12 mouse cellular contexts compared by ENCODE assay signal in genomic region chr7:75585409-75585808, GRCm38 (mm10).
A peak's percentile ranks its signal among the peaks of the same experiment; 100 is the strongest.
DNase-seq lines count a peak whose midpoint lies in the region; ATAC-seq and TF ChIP-seq lines count a peak whose summit lies in the region.
"Had no signal": no experiment of that assay in that cellular context is flagged by ENCODE, and none has a peak within 500 bp of the region (broad histone marks: within the 10 kb centered on the region; RNA-seq: fewer than 3 reads in every experiment).

No protein-coding gene starts in this region.

- peaks cover 51% of the 10 kb centered on the region for H3K4me1 ChIP-seq in heart, embryonic 15.5 days (replicated peaks)
- peaks cover 19% of the 10 kb centered on the region; the same call in 1 of the 2 replicates for H3K4me1 ChIP-seq in lung, postnatal 0 days (ENCODE audit: insufficient read depth, low read depth, low read length)
- H3K4me1 ChIP-seq in lung, adult 2 months (ENCODE audit: control insufficient read depth, insufficient read depth, low read length): peaks cover 18% of the 10 kb centered on the region
- 0 out of 2 replicates have a peak, but pooled peaks cover 2% of the 10 kb centered on the region for H3K4me1 ChIP-seq in limb, embryonic 15.5 days
- peaks cover 2% of the 10 kb centered on the region; the same call in 1 of the 2 replicates for H3K4me1 ChIP-seq in stomach, postnatal 0 days (replicated peaks; ENCODE audit: control insufficient read depth, insufficient read depth)
- H3K4me1 ChIP-seq: neural tube, embryonic 13.5 days had no signal

- WGBS in heart, embryonic 15.5 days: 82% methylated on average over 6 of the region's 6 CpGs
- 53% methylated on average over 6 of the region's 6 CpGs for WGBS in lung, postnatal 0 days
- 70% methylated on average over 6 of the region's 6 CpGs for WGBS in lung, adult 2 months
- 61% methylated on average over 6 of the region's 6 CpGs for WGBS in limb, embryonic 15.5 days
- 53% methylated on average over 6 of the region's 6 CpGs for WGBS in stomach, postnatal 0 days

- no peak for TF ChIP-seq CTCF in lung, postnatal 0 days (IDR thresholded peaks at IDR 0.05)
- no peak for TF ChIP-seq CTCF in lung, adult 2 months (IDR thresholded peaks at IDR 0.05; ENCODE audit: insufficient read depth, low read length)
- no peak for TF ChIP-seq CTCF in stomach, postnatal 0 days (IDR thresholded peaks at IDR 0.05; ENCODE audit: low read depth)

- H3K9ac ChIP-seq in heart, embryonic 15.5 days: no peak overlapping the region
- no peak overlapping the region for H3K9ac ChIP-seq in lung, postnatal 0 days (replicated peaks; ENCODE audit: low read depth)
- H3K9ac ChIP-seq in limb, embryonic 15.5 days: no peak overlapping the region
- H3K9ac ChIP-seq in stomach, postnatal 0 days (ENCODE audit: low read length): no peak overlapping the region
- H3K9ac ChIP-seq: limb, embryonic 12.5 days; neural tube, embryonic 13.5 days had no signal

- peaks cover 17% of the 10 kb centered on the region; the same call in 1 of the 2 replicates for H3K36me3 ChIP-seq in heart, embryonic 15.5 days
- H3K36me3 ChIP-seq in lung, postnatal 0 days (ENCODE audit: insufficient read depth, low read length): peaks cover 2% of the 10 kb centered on the region; the same call in 1 of the 2 replicates
- H3K36me3 ChIP-seq in limb, embryonic 15.5 days: 0 out of 2 replicates have a peak, but pooled peaks cover 5% of the 10 kb centered on the region
- H3K36me3 ChIP-seq in stomach, postnatal 0 days (ENCODE audit: control insufficient read depth, insufficient read depth, low read length): 0 out of 2 replicates have a peak, but pooled peaks cover 6% of the 10 kb centered on the region

- H3K4me3 ChIP-seq in heart, embryonic 15.5 days: no peak overlapping the region
- no peak overlapping the region for H3K4me3 ChIP-seq in lung, postnatal 0 days (ENCODE audit: low read depth, low read length)
- H3K4me3 ChIP-seq in lung, adult 2 months (replicated peaks; ENCODE audit: extremely low read depth, low read depth, low read length): no peak overlapping the region
- H3K4me3 ChIP-seq in limb, embryonic 15.5 days: no peak overlapping the region
- H3K4me3 ChIP-seq in stomach, postnatal 0 days (ENCODE audit: low read depth, low read length): no peak overlapping the region
- H3K4me3 ChIP-seq: layer of hippocampus, adult 2 months; limb, embryonic 12.5 days; neural tube, embryonic 13.5 days had no signal

- no peaks in the 10 kb centered on the region for H3K27me3 ChIP-seq in heart, embryonic 15.5 days
- H3K27me3 ChIP-seq in lung, postnatal 0 days (replicated peaks; ENCODE audit: insufficient read depth, low read length): no peaks in the 10 kb centered on the region
- H3K27me3 ChIP-seq in limb, embryonic 15.5 days: no peaks in the 10 kb centered on the region
- H3K27me3 ChIP-seq in stomach, postnatal 0 days (ENCODE audit: control insufficient read depth, insufficient read depth, low read length): no peaks in the 10 kb centered on the region
- H3K27me3 ChIP-seq: limb, embryonic 12.5 days; neural tube, embryonic 13.5 days had no signal

- no peak for ATAC-seq in heart, embryonic 15.5 days (replicated peaks; ENCODE audit: insufficient number of reproducible peaks, insufficient read depth, low FRiP score, low read depth)
- ATAC-seq in lung, postnatal 0 days: peak; percentile 59
- ATAC-seq in limb, embryonic 15.5 days (ENCODE audit: insufficient number of reproducible peaks, low FRiP score, low TSS enrichment, low read depth): no peak
- peak; percentile 76 for ATAC-seq in stomach, postnatal 0 days (ENCODE audit: low FRiP score, low TSS enrichment)
- ATAC-seq: forebrain, embryonic 16.5 days had no signal

- H3K9me3 ChIP-seq in heart, embryonic 15.5 days (replicated peaks): no peaks in the 10 kb centered on the region
- no peaks in the 10 kb centered on the region for H3K9me3 ChIP-seq in lung, postnatal 0 days (ENCODE audit: low read length)
- no peaks in the 10 kb centered on the region for H3K9me3 ChIP-seq in limb, embryonic 15.5 days
- H3K9me3 ChIP-seq in stomach, postnatal 0 days (ENCODE audit: control insufficient read depth, low read length): no peaks in the 10 kb centered on the region
- H3K9me3 ChIP-seq: limb, embryonic 12.5 days; neural tube, embryonic 13.5 days had no signal

- H3K27ac ChIP-seq in heart, embryonic 15.5 days: peak overlapping the region; percentile 81
- H3K27ac ChIP-seq in lung, postnatal 0 days (ENCODE audit: low read length): peak overlapping the region; percentile 81
- H3K27ac ChIP-seq in limb, embryonic 15.5 days: peak overlapping the region; percentile 18; the same call in 1 of the 2 replicates
- peak overlapping the region; percentile 80 for H3K27ac ChIP-seq in stomach, postnatal 0 days (replicated peaks)
- H3K27ac ChIP-seq: layer of hippocampus, adult 2 months; limb, embryonic 12.5 days had no signal

- H3K4me2 ChIP-seq in heart, embryonic 15.5 days: no peak overlapping the region
- peak overlapping the region; percentile 45; the same call in 1 of the 2 replicates for H3K4me2 ChIP-seq in lung, postnatal 0 days (replicated peaks; ENCODE audit: low read depth, low read length)
- H3K4me2 ChIP-seq in limb, embryonic 15.5 days: no peak overlapping the region
- H3K4me2 ChIP-seq in stomach, postnatal 0 days (replicated peaks; ENCODE audit: low read depth): no peak overlapping the region
- H3K4me2 ChIP-seq: limb, embryonic 12.5 days; neural tube, embryonic 13.5 days had no signal

- no peak for TF ChIP-seq EP300 in lung, postnatal 0 days (IDR thresholded peaks at IDR 0.05)
- no peak for TF ChIP-seq EP300 in stomach, postnatal 0 days (optimal IDR thresholded peaks at IDR 0.05)

- no peak for DNase-seq in heart, adult 8-10 months (ENCODE audit: low spot score)
- peak; percentile 74 for DNase-seq in lung, postnatal 0 days (ENCODE audit: low spot score)
- no peak for DNase-seq in lung, adult 2 months
- no peak for DNase-seq in stomach, postnatal 0 days (ENCODE audit: low spot score)
- no peak for DNase-seq in adrenal gland, postnatal 4 days (ENCODE audit: low spot score in 2 of 2)
- DNase-seq: cerebellum, adult 2 months had no signal

- no peak for TF ChIP-seq POLR2A in lung, adult 2 months (IDR thresholded peaks at IDR 0.05; ENCODE audit: borderline replicate concordance, extremely low read depth, low read depth, low read length)

Comparison
In these comparisons a context has a peak if more than half of its experiments do, and no peak if none do; other contexts are left out.
1. ATAC-seq: peak in lung, postnatal 0 days (single experiment) and stomach, postnatal 0 days (single experiment); none in heart, embryonic 15.5 days (single experiment) and limb, embryonic 15.5 days (single experiment).
2. H3K27ac ChIP-seq: peak in every context shown above with its lines; median percentile 81 in heart, embryonic 15.5 days; 81 in lung, postnatal 0 days; 80 in stomach, postnatal 0 days; 18 in limb, embryonic 15.5 days.